Mouse (Mus musculus): ENCODE measurements at regions not wholly inside any gene's neighbourhood (a gene's known extent, or its start where the extent isn't known, plus 50 kb on each side); places are given as distances from the start of the nearest gene placed in this dataset.

DNA sequence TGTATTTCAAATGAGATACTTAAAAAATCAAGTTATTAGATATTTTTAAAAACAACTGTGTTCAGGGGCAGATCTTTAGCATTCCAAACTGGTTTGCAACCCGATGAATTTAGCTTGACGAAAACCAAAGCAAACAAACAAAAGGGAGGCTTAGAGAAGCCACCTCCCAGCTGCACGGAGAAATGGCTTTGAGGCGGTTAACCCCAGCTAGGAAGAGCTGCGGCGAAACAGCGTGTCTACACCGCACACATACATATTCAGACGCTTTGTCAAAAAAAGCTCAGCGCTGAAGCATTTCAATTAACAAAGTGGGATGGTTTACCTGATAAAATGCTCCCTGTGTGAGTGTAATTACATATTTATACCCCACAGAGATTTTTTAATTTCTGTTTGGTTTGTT, 123.0 kb upstream of the Ap5m1 start:
- no peak overlapping the region for H3K4me3 ChIP-seq
- H3K9me3 ChIP-seq, result no peaks in the 10 kb centered on the region
- ATAC-seq (ENCODE audit: low FRiP score, low read depth), result no peak
- 68% methylated on average over 10 of the region's 10 CpGs for WGBS
- no peak overlapping the region for H3K9ac ChIP-seq
- no peak overlapping the region for H3K27ac ChIP-seq
- no peak overlapping the region for H3K4me2 ChIP-seq (replicated peaks)
- no peaks in the 10 kb centered on the region for H3K27me3 ChIP-seq (replicated peaks)
- no peaks in the 10 kb centered on the region for H3K4me1 ChIP-seq
- no peaks in the 10 kb centered on the region for H3K36me3 ChIP-seq

DNA sequence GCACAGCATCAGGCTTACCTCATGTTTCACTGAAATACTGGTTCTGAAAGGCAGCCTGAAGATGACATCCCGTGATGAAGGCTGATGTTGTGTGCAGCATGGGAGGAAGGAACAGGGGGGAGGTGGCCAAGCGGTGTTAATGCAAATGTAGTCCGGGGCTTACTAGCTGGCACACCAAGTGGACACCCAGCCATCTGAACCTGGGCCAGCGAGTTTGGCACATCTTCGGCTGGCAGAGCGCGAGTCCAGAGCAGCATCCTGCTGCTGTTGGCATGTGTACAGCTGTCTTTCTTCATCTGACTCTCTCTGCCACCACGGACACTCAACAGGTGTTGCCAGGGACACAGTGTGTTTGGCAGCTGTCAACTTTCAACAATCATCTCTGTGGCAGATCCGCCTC, 135.0 kb upstream of the Ap5m1 start:
- Histone ChIP-seq H3K4me2 (replicated peaks) (no peak overlapping the region), H3K4me3 (no peak overlapping the region), H3K4me1 (no peaks in the 10 kb centered on the region), H3K27me3 (replicated peaks) (no peaks in the 10 kb centered on the region), H3K27ac (no peak overlapping the region), H3K9me3 (no peaks in the 10 kb centered on the region), H3K36me3 (no peaks in the 10 kb centered on the region), H3K9ac (no peak overlapping the region)
- WGBS, result 90% methylated on average over 9 of the region's 9 CpGs
- ATAC-seq (ENCODE audit: low FRiP score, low read depth), result no peak

DNA sequence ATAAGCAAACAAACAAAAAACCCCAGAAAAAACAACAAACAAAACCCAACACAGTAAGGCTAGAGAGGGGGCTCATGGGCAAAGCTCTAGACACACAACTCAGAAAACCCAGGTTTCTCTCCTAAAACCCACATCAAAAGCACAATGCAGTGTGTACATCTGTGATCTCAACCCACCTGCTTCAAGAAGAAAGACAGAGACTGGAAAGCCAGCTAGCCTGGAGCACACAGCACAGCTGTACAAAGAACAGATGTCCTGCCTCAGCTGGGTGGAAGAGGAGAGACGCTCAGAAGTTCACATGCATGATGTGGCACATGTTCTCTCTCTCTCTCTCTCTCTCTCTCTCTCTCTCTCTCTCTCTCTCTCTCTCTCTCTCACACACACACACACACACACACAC, 140.0 kb upstream of the Ap5m1 start:
- 63% methylated on average over 1 of the region's 1 CpGs for WGBS
- H3K9me3 ChIP-seq, result no peaks in the 10 kb centered on the region
- H3K36me3 ChIP-seq, result no peaks in the 10 kb centered on the region

DNA sequence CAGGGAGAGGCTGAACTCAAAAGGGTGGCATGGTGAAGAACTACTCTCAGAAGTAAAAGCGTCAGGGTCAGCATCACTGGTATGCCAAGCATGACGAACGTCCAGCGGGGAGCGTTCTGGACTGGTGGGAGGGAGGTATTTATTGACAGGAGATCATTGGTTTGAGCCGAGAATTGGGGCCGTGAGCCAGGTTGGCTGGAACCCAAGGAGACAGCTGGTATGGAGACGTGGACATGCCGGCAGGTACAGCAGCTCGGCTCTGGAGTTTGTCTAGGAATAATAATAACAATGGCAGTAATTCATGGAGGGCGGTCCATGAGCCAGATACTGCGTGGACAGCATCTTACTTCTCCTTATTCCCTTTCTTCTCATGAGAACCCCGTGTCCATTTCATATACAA, 156.5 kb upstream of the Ap5m1 start:
- H3K9ac ChIP-seq, result no peak overlapping the region
- ATAC-seq (ENCODE audit: low FRiP score, low read depth), result no peak
- H3K4me3 ChIP-seq, result no peak overlapping the region
- no peak overlapping the region for H3K4me2 ChIP-seq (replicated peaks)
- no peaks in the 10 kb centered on the region for H3K36me3 ChIP-seq
- H3K9me3 ChIP-seq, result no peaks in the 10 kb centered on the region
- H3K27me3 ChIP-seq (replicated peaks), result no peaks in the 10 kb centered on the region
- H3K27ac ChIP-seq, result no peak overlapping the region
- WGBS, result 82% methylated on average over 13 of the region's 13 CpGs
- no peaks in the 10 kb centered on the region for H3K4me1 ChIP-seq

More for the DNA sequence above, 140.0 kb upstream of the Ap5m1 start:
- Histone ChIP-seq H3K4me3 (no peak overlapping the region), H3K9ac (no peak overlapping the region), H3K27me3 (replicated peaks) (no peaks in the 10 kb centered on the region), H3K27ac (no peak overlapping the region), H3K4me1 (no peaks in the 10 kb centered on the region), H3K4me2 (replicated peaks) (no peak overlapping the region)
- ATAC-seq (ENCODE audit: low FRiP score, low read depth), result no peak

DNA sequence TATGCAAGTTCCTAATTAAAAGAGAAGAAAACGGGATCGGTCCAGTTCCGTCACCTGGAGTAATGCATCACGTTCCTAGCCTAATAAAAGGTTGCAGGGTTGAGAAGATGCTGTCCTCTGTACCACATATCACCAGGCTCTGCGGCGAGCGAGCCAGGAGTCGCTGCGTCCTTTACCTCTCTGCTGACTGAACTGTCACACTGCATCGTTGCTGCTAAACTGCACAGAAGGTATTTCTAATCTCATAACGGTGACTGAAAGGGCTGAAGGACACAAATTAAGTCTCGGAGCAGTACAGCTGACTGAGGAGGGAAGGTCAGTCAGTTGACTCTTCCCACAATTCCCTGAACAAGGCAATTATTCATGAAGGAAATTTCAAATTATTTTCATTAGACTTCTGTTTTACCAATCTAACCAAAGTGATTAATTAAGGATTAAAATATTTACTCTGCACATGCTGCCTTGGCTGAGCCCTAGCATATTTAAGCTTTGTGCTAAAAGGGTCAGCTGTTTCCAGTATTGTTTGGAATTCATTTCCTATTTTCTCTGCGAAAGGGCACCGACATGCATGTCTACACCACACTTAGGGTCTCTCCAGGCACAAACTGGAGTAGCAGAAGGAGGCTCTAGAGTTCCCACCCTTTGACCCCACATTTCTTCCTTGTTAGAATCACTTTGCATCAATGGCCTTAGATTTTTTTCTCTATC, 157.8 kb upstream of the Ap5m1 start:
- 77% methylated on average over 14 of the region's 14 CpGs for WGBS
- no peak overlapping the region for H3K4me2 ChIP-seq (replicated peaks)
- no peak overlapping the region for H3K27ac ChIP-seq

DNA sequence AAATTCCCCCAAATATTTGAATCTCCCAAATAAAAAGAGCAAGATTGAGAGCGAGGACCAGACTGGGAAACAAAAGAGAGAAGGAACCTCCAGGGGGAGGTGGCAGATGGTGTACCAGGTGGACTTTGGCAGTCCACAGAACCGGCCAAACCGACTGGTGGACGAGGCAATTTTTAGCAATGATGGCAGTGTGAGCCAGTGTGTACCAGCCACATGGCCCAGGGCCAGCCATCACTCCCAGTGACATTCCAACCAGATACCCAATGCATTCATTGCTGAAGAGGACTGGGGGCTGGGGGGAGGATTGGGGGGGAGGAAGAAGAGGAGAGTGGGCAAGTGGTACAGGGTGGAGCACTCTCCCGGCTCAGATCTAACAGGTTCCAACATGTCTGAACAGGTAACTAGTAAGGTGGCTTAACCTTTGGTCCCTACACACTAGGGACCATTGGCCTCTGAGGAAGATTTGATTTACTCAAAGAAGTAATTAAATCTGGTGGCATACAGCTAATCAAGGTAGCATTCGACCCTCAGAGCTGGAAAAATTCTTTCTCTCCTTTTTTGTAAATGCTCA, 158.4 kb upstream of the Ap5m1 start:
- Histone ChIP-seq H3K9me3 (no peaks in the 10 kb centered on the region), H3K4me1 (no peaks in the 10 kb centered on the region), H3K4me3 (no peak overlapping the region), H3K36me3 (no peaks in the 10 kb centered on the region), H3K4me2 (replicated peaks) (no peak overlapping the region), H3K27ac (no peak overlapping the region), H3K27me3 (replicated peaks) (no peaks in the 10 kb centered on the region), H3K9ac (no peak overlapping the region)
- WGBS, result 77% methylated on average over 6 of the region's 6 CpGs
- ATAC-seq (ENCODE audit: low FRiP score, low read depth), result no peak; the same call in 1 of the 2 replicates

More for the DNA sequence above, 157.8 kb upstream of the Ap5m1 start:
- H3K27me3 ChIP-seq (replicated peaks), result no peaks in the 10 kb centered on the region
- H3K9ac ChIP-seq, result no peak overlapping the region
- H3K36me3 ChIP-seq, result no peaks in the 10 kb centered on the region
- ATAC-seq (ENCODE audit: low FRiP score, low read depth), result no peak
- H3K4me1 ChIP-seq, result no peaks in the 10 kb centered on the region
- no peaks in the 10 kb centered on the region for H3K9me3 ChIP-seq
- H3K4me3 ChIP-seq, result no peak overlapping the region

DNA sequence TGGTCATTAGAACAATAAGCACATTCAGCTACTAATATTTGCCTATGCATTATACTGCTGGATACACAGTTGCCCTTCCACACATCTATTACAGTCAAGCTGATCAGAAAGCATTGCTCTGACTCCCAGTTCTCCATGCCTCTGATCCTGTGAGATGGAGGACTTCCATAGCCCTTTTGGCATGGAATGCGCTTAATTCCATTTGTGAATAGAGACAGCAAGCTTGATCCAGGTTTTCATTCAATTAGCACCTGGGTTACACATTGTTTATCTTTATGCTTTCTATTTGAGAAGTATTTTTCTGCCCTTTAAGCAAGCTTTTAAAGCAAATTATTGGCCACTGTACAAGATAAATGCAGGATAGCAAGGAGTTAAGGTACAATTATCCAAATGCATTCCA, 158.9 kb upstream of the Ap5m1 start:
- Histone ChIP-seq H3K36me3 (no peaks in the 10 kb centered on the region), H3K4me2 (replicated peaks) (no peak overlapping the region), H3K9me3 (no peaks in the 10 kb centered on the region), H3K27ac (no peak overlapping the region), H3K4me1 (no peaks in the 10 kb centered on the region), H3K4me3 (no peak overlapping the region), H3K27me3 (replicated peaks) (no peaks in the 10 kb centered on the region), H3K9ac (no peak overlapping the region)
- 91% methylated on average over 1 of the region's 1 CpGs for WGBS
- ATAC-seq (ENCODE audit: low FRiP score, low read depth), result no peak

DNA sequence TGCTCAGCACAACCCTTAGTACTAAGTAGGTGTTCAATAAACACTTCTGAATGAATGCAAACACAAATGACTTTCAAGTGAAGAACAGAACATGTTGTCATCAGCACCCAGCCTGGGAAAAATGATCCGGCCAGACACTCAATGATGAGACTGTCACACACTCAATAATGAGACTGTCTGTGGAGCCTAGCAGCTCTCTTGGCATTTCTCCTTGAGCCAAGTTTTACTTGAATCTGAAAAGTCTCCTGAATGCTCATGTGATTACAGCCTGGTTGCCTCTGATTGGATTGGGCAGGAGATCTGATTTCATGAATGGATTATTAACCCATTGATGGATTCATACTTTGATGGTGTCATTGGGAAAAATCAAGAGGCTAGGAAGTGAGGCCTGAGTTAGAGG, 161.3 kb upstream of the Ap5m1 start:
- H3K4me3 ChIP-seq, result no peak overlapping the region

DNA sequence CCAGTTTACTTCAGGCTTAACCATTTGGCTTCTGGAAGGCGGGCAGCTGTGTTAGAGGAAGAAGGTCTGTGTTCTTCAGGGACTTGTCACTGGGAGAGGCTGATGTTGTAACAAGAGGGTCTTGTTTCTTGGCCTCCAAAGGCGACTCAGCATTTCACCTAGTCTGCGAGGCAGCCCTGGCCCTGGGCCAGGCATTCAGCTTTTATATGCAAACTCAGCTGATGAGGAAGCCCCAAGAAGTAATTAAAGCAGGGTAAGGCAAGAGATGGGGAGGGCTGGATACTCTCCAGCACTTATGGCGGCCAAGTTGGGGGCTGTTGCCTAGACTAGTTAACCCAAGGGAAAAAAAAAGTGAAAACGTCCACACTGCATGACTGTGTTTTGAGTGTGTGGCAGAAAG, 162.4 kb upstream of the Ap5m1 start:
- H3K36me3 ChIP-seq, result no peaks in the 10 kb centered on the region
- H3K27ac ChIP-seq, result no peak overlapping the region
- H3K9ac ChIP-seq, result no peak overlapping the region
- no peaks in the 10 kb centered on the region for H3K4me1 ChIP-seq
- H3K4me2 ChIP-seq (replicated peaks), result no peak overlapping the region
- no peaks in the 10 kb centered on the region for H3K27me3 ChIP-seq (replicated peaks)
- no peak for ATAC-seq (ENCODE audit: low FRiP score, low read depth)
- H3K4me3 ChIP-seq, result no peak overlapping the region
- WGBS, result 47% methylated on average over 5 of the region's 5 CpGs
- H3K9me3 ChIP-seq, result no peaks in the 10 kb centered on the region

More for the DNA sequence above, 161.3 kb upstream of the Ap5m1 start:
- no peaks in the 10 kb centered on the region for H3K36me3 ChIP-seq
- H3K9me3 ChIP-seq, result no peaks in the 10 kb centered on the region
- H3K4me2 ChIP-seq (replicated peaks), result no peak overlapping the region
- 88% methylated on average over 1 of the region's 1 CpGs for WGBS
- no peak overlapping the region for H3K27ac ChIP-seq
- H3K27me3 ChIP-seq (replicated peaks), result no peaks in the 10 kb centered on the region
- H3K4me1 ChIP-seq, result no peaks in the 10 kb centered on the region
- no peak for ATAC-seq (ENCODE audit: low FRiP score, low read depth)
- H3K9ac ChIP-seq, result no peak overlapping the region

DNA sequence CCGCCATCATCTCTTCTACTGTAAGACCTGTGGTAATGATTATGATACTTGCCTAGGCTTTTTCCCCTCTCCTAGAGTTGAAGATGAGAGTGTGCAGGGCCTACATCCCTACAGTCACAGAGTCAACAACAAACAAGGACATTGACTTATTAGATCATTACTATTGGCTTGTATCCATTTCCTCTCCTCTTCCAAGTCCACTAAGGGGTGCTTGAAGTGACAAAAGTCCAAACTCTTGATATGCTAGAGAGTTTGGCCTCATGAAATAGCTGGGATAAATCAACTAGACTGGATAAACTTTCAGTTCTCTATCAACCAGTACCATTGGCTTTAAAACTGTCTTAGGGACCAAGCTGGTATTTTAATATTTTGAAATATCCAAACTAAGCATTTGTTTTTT, 165.7 kb upstream of the Ap5m1 start:
- Histone ChIP-seq H3K27ac (no peak overlapping the region), H3K4me2 (replicated peaks) (no peak overlapping the region), H3K9ac (no peak overlapping the region), H3K4me3 (no peak overlapping the region), H3K9me3 (no peaks in the 10 kb centered on the region), H3K27me3 (replicated peaks) (no peaks in the 10 kb centered on the region), H3K4me1 (no peaks in the 10 kb centered on the region), H3K36me3 (no peaks in the 10 kb centered on the region)
- no peak for ATAC-seq (ENCODE audit: low FRiP score, low read depth)
- 94% methylated on average over 1 of the region's 1 CpGs for WGBS

DNA sequence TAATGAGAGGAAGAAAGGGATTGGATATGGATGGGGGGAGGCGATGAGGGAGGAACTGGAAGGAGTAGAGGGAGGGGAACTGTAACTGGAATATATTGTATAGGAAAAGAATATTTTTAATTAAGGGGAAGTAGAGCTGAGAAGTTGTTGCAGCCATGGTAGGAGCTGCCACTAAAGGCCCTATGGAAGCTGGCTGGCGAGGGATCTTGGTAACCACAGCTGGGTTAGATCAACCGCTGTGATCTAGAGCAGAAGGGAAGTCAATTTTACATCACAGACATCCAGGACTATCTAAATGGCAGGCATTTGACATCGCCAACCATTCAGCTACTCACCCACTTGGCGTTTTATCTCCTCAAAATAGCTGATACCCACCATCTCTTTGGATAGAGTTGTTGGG, 168.8 kb upstream of the Ap5m1 start:
- no peak overlapping the region for H3K4me2 ChIP-seq (replicated peaks)
- H3K36me3 ChIP-seq, result no peaks in the 10 kb centered on the region
- H3K4me3 ChIP-seq, result no peak overlapping the region
- H3K27ac ChIP-seq, result no peak overlapping the region
- ATAC-seq (ENCODE audit: low FRiP score, low read depth), result no peak
- WGBS, result 88% methylated on average over 5 of the region's 5 CpGs
- H3K9ac ChIP-seq, result no peak overlapping the region
- no peaks in the 10 kb centered on the region for H3K27me3 ChIP-seq (replicated peaks)
- H3K9me3 ChIP-seq, result no peaks in the 10 kb centered on the region
- no peaks in the 10 kb centered on the region for H3K4me1 ChIP-seq

DNA sequence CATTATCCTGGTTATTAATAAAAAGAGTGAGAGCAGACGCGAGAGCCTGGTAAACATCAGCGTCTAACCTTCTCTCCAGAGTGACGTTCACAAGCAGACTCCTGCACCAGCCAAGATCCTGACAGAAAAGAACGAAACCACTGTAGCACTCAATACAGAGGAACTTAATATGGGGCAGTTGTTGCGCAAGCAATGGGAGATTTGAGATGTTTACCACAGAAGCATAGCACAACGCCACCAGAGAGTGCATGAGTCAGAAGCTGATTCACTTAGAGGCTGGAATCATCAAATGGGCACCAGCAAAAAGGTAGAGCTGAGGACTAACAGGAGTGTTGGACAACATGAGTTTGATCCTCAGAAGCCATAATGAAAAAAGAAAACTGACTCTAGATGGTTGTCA, 169.7 kb upstream of the Ap5m1 start:
- WGBS, result 92% methylated on average over 7 of the region's 7 CpGs
- Histone ChIP-seq H3K4me2 (replicated peaks) (no peak overlapping the region), H3K27ac (no peak overlapping the region), H3K36me3 (no peaks in the 10 kb centered on the region), H3K27me3 (replicated peaks) (no peaks in the 10 kb centered on the region), H3K4me3 (no peak overlapping the region), H3K9ac (no peak overlapping the region), H3K9me3 (no peaks in the 10 kb centered on the region), H3K4me1 (no peaks in the 10 kb centered on the region)
- no peak for ATAC-seq (ENCODE audit: low FRiP score, low read depth)

DNA sequence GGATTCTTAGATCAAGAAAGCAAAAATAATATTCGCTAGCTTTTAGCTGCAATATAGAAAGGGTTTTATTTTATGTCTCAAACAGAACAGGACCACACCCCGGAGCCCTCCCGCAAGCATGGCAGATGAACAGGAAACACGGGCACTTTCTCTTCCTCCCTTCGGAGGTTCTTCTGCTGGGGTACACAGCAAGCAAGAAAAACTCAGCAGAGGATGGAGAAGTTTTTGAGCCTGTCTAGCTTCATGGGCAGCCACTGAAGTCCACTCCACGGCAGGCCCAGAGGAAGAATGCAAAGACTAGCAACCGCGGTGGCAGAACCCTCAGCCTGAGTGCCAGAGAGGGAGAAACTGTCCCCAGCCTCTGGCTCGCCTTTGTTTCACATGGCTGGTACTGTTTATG, 174.7 kb upstream of the Ap5m1 start:
- 67% methylated on average over 9 of the region's 9 CpGs for WGBS
- Histone ChIP-seq H3K4me1 (no peaks in the 10 kb centered on the region), H3K9ac (no peak overlapping the region), H3K36me3 (no peaks in the 10 kb centered on the region), H3K4me3 (no peak overlapping the region), H3K9me3 (no peaks in the 10 kb centered on the region), H3K27me3 (replicated peaks) (no peaks in the 10 kb centered on the region; the same call in none of the 2 replicates), H3K4me2 (replicated peaks) (no peak overlapping the region), H3K27ac (no peak overlapping the region)
- ATAC-seq (ENCODE audit: low FRiP score, low read depth), result no peak

Data from neural tube, embryonic 12.5 days (tissue).